Mouse (Mus musculus): ENCODE data around the gene Nthl1. TPM values are rescaled to one million over a fixed set of nuclear protein-coding genes. Genes with fewer than 3 reads are reported as not detected.

The Nthl1 gene
- polyA plus RNA-seq, 1 experiment from 2014 or later = 14.9 TPM

DNA sequence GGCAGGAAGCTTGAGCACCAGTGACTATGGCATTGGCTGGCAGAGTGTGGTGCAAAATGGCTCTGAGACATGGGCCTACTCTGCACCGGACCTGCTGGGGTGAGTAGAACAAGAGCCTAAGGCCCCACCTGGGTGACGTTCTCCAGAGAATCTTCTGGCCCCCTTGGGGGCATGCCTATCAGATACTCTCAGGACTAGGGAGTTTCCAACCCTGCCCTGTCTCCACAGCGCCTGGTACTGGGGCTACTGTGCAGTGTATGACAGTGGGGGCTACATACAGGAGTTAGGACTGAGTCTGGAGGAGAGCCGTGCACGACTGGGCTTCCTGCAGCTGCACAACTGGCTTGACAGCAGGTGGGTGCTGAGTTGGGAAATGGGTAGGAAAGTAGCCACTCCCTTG is 39.2 kb upstream of the Nthl1 start:
- no peak for TF ChIP-seq CTCF (IDR thresholded peaks at IDR 0.05; ENCODE audit: low read depth)
- DNase-seq (ENCODE audit: low spot score) = no peak
- Histone ChIP-seq H3K27ac (no peak overlapping the region), H3K9me3 (replicated peaks; ENCODE audit: low read length) (no peaks in the 10 kb centered on the region), H3K4me3 (replicated peaks; ENCODE audit: low read depth, low read length) (no peak overlapping the region), H3K9ac (ENCODE audit: low read depth, low read length) (no peak overlapping the region), H3K36me3 (ENCODE audit: insufficient read depth, low read length) (peaks cover 65% of the 10 kb centered on the region), H3K4me2 (ENCODE audit: low read length) (no peak overlapping the region), H3K4me1 (replicated peaks; ENCODE audit: insufficient read depth, low read length) (no peaks in the 10 kb centered on the region), H3K27me3 (ENCODE audit: insufficient read depth, low read length) (no peaks in the 10 kb centered on the region)
- 86% methylated on average over 5 of the region's 5 CpGs for WGBS
- ATAC-seq (replicated peaks; ENCODE audit: low FRiP score, low read depth) = 0 out of 2 replicates have a peak, but pooled peaks have one; percentile 30

DNA sequence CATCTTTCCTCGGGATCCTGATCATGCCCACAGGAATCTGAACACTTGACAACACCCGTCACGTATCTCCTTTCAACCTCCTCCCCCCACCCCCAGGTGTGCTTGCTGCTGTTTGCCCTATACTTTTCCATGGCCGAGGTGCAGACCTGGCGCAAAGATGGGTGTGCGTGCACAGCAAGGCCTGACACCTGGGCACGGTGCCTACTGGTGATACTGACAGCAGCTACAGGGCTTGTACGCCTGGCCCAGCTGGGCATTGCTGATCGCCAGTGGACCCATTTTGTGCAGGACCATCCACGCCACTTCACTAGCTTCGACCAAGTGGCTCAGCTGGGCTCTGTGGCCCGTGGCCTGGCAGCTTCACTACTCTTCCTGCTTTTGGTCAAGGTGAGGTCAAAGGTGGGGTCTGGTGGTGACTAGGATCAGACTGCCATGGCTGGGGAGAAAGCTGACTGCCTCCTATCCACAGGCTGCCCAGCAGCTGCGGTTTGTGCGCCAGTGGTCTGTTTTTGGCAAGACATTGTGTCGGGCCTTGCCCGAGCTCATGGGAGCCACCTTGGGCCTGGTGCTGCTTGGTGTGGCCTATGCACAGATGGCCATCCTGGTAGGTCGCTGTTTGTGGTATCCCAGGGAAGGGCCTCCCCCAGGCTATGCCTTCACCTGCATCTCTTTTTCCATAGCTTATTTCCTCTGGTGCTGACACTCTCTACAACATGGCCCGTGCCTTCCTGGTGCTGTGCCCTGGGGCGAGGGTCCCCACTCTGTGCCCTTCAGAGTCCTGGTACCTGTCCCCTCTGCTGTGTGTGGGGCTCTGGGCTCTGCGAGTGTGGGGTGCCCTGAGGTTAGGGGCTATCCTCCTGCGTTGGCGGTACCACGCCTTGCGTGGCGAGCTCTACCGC is 38.2 kb upstream of the Nthl1 start:
- TF ChIP-seq CTCF (IDR thresholded peaks at IDR 0.05; ENCODE audit: low read depth) = no peak
- no peaks in the 10 kb centered on the region for H3K9me3 ChIP-seq (replicated peaks; ENCODE audit: low read length)
- H3K9ac ChIP-seq (ENCODE audit: low read depth, low read length) = no peak overlapping the region
- H3K27me3 ChIP-seq (ENCODE audit: insufficient read depth, low read length) = no peaks in the 10 kb centered on the region
- H3K27ac ChIP-seq = no peak overlapping the region
- H3K36me3 ChIP-seq (ENCODE audit: insufficient read depth, low read length) = peaks cover 65% of the 10 kb centered on the region
- DNase-seq (ENCODE audit: low spot score) (no peak), ATAC-seq (replicated peaks; ENCODE audit: low FRiP score, low read depth) (0 out of 2 replicates have a peak, but pooled peaks have one; percentile 10)
- no peak overlapping the region for H3K4me3 ChIP-seq (replicated peaks; ENCODE audit: low read depth, low read length)
- WGBS = 90% methylated on average over 26 of the region's 26 CpGs
- H3K4me2 ChIP-seq (ENCODE audit: low read length) = no peak overlapping the region
- H3K4me1 ChIP-seq (replicated peaks; ENCODE audit: insufficient read depth, low read length) = no peaks in the 10 kb centered on the region

DNA sequence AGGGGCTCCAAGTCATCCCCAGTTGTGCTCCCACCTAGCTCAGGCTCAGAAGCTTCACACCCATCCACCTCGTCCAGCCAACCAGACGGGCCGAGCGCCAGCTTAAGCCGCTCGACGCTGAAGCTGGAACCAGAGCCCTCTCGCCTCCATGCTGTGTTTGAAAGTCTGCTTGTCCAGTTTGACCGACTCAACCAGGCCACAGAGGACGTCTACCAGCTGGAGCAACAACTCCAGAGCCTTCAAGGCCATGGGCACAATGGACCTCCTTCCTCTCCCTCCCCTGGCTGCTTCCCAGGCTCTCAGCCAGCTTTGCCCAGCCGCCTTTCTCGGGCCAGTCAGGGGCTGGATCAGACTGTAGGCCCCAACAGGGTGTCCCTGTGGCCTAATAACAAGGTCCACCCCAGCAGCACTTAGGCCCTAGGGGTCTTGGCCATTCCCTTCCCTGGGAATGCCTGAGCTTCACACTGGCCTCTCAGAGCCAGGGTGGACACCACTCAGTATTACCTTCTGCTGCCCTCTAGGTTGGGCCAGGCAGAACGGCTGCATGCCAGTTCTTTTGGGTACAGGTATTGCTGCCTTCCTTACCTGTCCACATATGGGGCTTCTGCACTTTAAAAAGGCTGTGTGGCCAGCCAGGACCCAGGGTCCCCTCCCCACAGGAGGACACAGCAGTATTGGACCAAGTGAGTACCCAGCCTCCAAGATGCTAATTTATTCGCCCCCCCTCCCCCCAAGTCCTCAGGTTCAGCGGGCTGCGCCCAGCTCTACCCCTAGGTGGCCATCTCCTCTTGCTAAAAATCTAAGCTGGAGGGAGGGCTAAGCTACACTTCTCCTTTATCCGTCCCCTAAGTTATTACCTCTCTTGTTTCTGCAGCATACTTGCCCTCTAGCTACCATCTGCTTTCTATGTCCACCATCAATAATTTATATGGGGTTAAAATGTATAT is 37.1 kb upstream of the Nthl1 start:
- H3K27me3 ChIP-seq (ENCODE audit: insufficient read depth, low read length) = no peaks in the 10 kb centered on the region
- no peak overlapping the region for H3K4me3 ChIP-seq (replicated peaks; ENCODE audit: low read depth, low read length)
- ATAC-seq (replicated peaks; ENCODE audit: low FRiP score, low read depth) (no peak; the same call in 1 of the 2 replicates), DNase-seq (ENCODE audit: low spot score) (peak; percentile 36)
- 67% methylated on average over 17 of the region's 17 CpGs for WGBS
- no peaks in the 10 kb centered on the region for H3K9me3 ChIP-seq (replicated peaks; ENCODE audit: low read length)
- TF ChIP-seq CTCF (IDR thresholded peaks at IDR 0.05; ENCODE audit: low read depth) = peak; percentile 51
- H3K36me3 ChIP-seq (ENCODE audit: insufficient read depth, low read length) = peaks cover 64% of the 10 kb centered on the region
- no peak overlapping the region for H3K9ac ChIP-seq (ENCODE audit: low read depth, low read length)
- H3K27ac ChIP-seq = no peak overlapping the region
- no peaks in the 10 kb centered on the region for H3K4me1 ChIP-seq (replicated peaks; ENCODE audit: insufficient read depth, low read length)
- H3K4me2 ChIP-seq (ENCODE audit: low read length) = no peak overlapping the region

DNA sequence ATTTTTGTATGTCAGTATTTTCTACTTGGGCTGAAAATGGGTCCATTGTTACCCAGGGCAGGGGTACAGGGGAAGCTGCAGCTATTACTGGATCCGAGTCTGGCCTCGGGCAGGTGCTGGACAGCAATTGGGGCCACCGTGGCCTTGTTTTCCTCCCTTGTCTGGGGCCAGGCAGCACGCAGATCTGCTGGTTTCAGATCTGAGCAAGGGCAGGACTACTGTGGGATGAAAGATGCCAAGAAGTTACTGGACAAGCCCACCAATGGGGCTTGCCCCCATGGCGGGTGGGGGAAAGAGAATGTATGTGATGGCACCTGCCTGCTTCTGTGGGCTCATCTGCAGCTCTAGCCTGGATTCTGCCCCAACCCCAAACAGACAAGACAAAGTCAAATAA is 36.4 kb upstream of the Nthl1 start:
- 73% methylated on average over 5 of the region's 5 CpGs for WGBS
- Histone ChIP-seq H3K9me3 (replicated peaks; ENCODE audit: low read length) (no peaks in the 10 kb centered on the region), H3K4me1 (replicated peaks; ENCODE audit: insufficient read depth, low read length) (no peaks in the 10 kb centered on the region), H3K4me3 (replicated peaks; ENCODE audit: low read depth, low read length) (no peak overlapping the region), H3K9ac (ENCODE audit: low read depth, low read length) (no peak overlapping the region), H3K27ac (no peak overlapping the region), H3K36me3 (ENCODE audit: insufficient read depth, low read length) (peaks cover 61% of the 10 kb centered on the region), H3K27me3 (ENCODE audit: insufficient read depth, low read length) (no peaks in the 10 kb centered on the region), H3K4me2 (ENCODE audit: low read length) (no peak overlapping the region)
- no peak for DNase-seq (ENCODE audit: low spot score)
- TF ChIP-seq CTCF (IDR thresholded peaks at IDR 0.05; ENCODE audit: low read depth) = no peak
- no peak for ATAC-seq (replicated peaks; ENCODE audit: low FRiP score, low read depth)

DNA sequence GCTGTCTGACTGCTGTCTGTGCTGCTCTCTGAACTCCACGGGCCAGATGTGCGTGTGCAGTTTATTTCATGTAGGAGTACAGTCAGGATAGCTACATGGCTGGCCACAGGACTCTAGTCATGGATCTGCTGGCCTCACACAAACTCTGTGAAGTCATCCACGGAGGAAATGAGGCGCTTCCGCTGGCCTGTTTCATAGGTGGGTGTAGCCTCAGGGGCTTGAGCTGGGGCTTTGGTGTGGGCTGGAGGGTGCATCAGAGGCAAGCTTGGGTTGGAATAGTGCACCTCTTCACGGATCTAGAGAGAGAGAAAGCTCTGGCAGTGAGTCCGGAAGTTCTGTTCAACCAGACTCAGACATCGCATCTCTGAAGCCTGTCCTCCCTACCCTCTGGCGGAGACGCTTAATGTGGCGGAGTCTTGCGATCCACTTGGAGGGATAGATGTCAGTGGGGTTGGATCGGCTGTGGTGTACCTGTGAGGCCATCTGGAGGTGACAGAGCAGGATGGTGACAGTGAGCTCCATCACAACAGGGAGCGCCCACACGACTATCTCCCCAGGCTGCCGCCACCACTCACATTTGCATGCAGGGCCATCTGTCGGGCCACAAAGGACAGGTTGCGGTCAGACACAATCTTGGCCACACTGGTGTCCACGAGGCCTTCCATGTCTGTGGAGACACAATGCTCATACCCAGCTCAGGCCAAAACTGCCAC is 35.9 kb upstream of the Nthl1 start:
- H3K27me3 ChIP-seq (ENCODE audit: insufficient read depth, low read length) = no peaks in the 10 kb centered on the region
- no peak for DNase-seq (ENCODE audit: low spot score)
- H3K4me2 ChIP-seq (ENCODE audit: low read length) = no peak overlapping the region
- TF ChIP-seq CTCF (IDR thresholded peaks at IDR 0.05; ENCODE audit: low read depth) = no peak
- H3K36me3 ChIP-seq (ENCODE audit: insufficient read depth, low read length) = peaks cover 59% of the 10 kb centered on the region
- H3K27ac ChIP-seq = no peak overlapping the region
- H3K4me1 ChIP-seq (replicated peaks; ENCODE audit: insufficient read depth, low read length) = no peaks in the 10 kb centered on the region
- H3K4me3 ChIP-seq (replicated peaks; ENCODE audit: low read depth, low read length) = no peak overlapping the region
- no peak overlapping the region for H3K9ac ChIP-seq (ENCODE audit: low read depth, low read length)
- 84% methylated on average over 19 of the region's 19 CpGs for WGBS
- H3K9me3 ChIP-seq (replicated peaks; ENCODE audit: low read length) = no peaks in the 10 kb centered on the region
- no peak for ATAC-seq (replicated peaks; ENCODE audit: low FRiP score, low read depth)

DNA sequence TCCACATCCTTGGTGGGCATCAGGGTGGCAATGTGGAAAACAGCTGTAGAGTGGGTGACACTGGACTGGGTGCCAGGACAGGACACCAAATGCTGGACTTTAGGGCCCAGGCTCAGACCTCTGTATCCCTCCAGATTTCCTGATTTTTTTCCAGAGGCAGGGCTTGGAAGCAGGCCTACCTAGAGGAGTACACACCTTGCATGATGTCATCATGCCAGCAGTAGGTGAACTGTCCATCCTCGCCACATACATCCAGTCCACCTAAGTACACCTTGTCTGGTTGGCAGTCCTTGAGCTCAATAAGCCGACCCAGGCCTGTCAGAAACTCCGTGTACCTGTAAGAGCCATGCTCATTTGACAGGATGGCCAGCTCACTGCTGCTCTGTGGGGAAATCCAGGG is 34.5 kb upstream of the Nthl1 start:
- H3K9ac ChIP-seq (ENCODE audit: low read depth, low read length) = no peak overlapping the region
- no peak for ATAC-seq (replicated peaks; ENCODE audit: low FRiP score, low read depth)
- peaks cover 63% of the 10 kb centered on the region for H3K36me3 ChIP-seq (ENCODE audit: insufficient read depth, low read length)
- H3K27ac ChIP-seq = no peak overlapping the region
- no peaks in the 10 kb centered on the region for H3K4me1 ChIP-seq (replicated peaks; ENCODE audit: insufficient read depth, low read length)
- no peaks in the 10 kb centered on the region for H3K27me3 ChIP-seq (ENCODE audit: insufficient read depth, low read length)
- H3K4me2 ChIP-seq (ENCODE audit: low read length) = no peak overlapping the region
- H3K4me3 ChIP-seq (replicated peaks; ENCODE audit: low read depth, low read length) = no peak overlapping the region
- no peak for DNase-seq (ENCODE audit: low spot score)
- WGBS = 93% methylated on average over 3 of the region's 3 CpGs
- no peaks in the 10 kb centered on the region for H3K9me3 ChIP-seq (replicated peaks; ENCODE audit: low read length)
- no peak for TF ChIP-seq CTCF (IDR thresholded peaks at IDR 0.05; ENCODE audit: low read depth)

Data from kidney, postnatal 0 days (tissue).